Mouse (Mus musculus) megakaryocyte, embryonic 14.5 days (primary cell): ENCODE results near the gene Muc1.

Experiments used
- FLI1 ChIP-seq: IDR thresholded peaks from 2 replicates; pipeline ENCODE4 v1.6.1; 2012; ENCODE audit warnings: low read length, inconsistent platforms, mixed read lengths
- GATA1 ChIP-seq: IDR thresholded peaks from 3 replicates; pipeline ENCODE4 v1.6.1; 2012; ENCODE audit warnings: mixed read lengths, low read length, inconsistent platforms, borderline replicate concordance

- TF ChIP-seq FLI1 (no peak), GATA1 (no peak)
Observed at GRCm38 (mm10) chr3:89206695-89207094, 22.2 kb upstream of the Muc1 start.
